Mouse (Mus musculus) lung, adult 2 months (tissue): Measurements from ENCODE around the gene Dcakd.

ENCODE experiments used
- CTCF ChIP-seq: fragments of 200-500 bp; IDR thresholded peaks from 2 replicates; pipeline ENCODE4 v1.5.1; 2011; ENCODE audit warnings: mild to moderate bottlenecking, low read length, control low read depth; ENCODE audit not compliant: insufficient read depth
- POLR2A ChIP-seq: fragments of 200-500 bp; IDR thresholded peaks from 2 replicates; pipeline ENCODE4 v1.6.1; 2011; ENCODE audit warnings: low read depth, mild to moderate bottlenecking, control low read depth, low read length, borderline replicate concordance; ENCODE audit errors: extremely low read depth

GRCm38 (mm10) chr11:103058499-103059085 lies 30.5 kb upstream of the Dcakd start:
- TF ChIP-seq POLR2A, result no peak
- no peak for TF ChIP-seq CTCF
